8 mouse cellular contexts compared by ENCODE assay signal in genomic region chr9:41579107-41580014, GRCm38 (mm10).
A peak's percentile ranks its signal among the peaks of the same experiment; 100 is the strongest.
DNase-seq lines count a peak whose midpoint lies in the region; ATAC-seq lines count a peak whose summit lies in the region.

No protein-coding gene starts in this region.

- peak overlapping the region; percentile 56 for H3K4me2 ChIP-seq in intestine, embryonic 14.5 days (ENCODE audit: low read length)

- no peaks in the 10 kb centered on the region for H3K36me3 ChIP-seq in intestine, embryonic 14.5 days (ENCODE audit: control insufficient read depth, insufficient read depth, low read length)

- H3K27me3 ChIP-seq in intestine, embryonic 14.5 days (replicated peaks; ENCODE audit: control insufficient read depth, insufficient read depth, low read length) = no peaks in the 10 kb centered on the region

- ATAC-seq in intestine, embryonic 14.5 days (replicated peaks; ENCODE audit: low FRiP score, low TSS enrichment, low read depth) = peak; percentile 25

- WGBS in intestine, embryonic 14.5 days = 32% methylated on average over 12 of the region's 13 CpGs

- peak overlapping the region; percentile 85 for H3K4me3 ChIP-seq in intestine, embryonic 14.5 days (ENCODE audit: low read depth, low read length)

- H3K27ac ChIP-seq in intestine, embryonic 14.5 days (ENCODE audit: low read depth) = peak overlapping the region; percentile 94

- peak; percentile 25 for DNase-seq in ZHBTc4 (ENCODE audit: low read depth, low spot score)
- peak; percentile 90 for DNase-seq in embryo, embryonic 10.5 days (ENCODE audit: low spot score)
- peak; percentile 58 for DNase-seq in gastrocnemius, postnatal 14 days
- DNase-seq in intestine, embryonic 14.5 days (ENCODE audit: low spot score) = peak; percentile 69
- DNase-seq in left cerebral cortex, adult 18-20 months (ENCODE audit: low spot score in 2 of 2) = peak; percentile 56 to 71
- peak; percentile 58 to 61 for DNase-seq in lung, postnatal 4 days
- DNase-seq in skeletal muscle tissue, adult 2 months (ENCODE audit: low read depth, low spot score) = peak; percentile 61
- no peak for DNase-seq in spleen, postnatal 14 days (ENCODE audit: low spot score in 2 of 2)

- intact Hi-C loops in gastrocnemius, postnatal 14 days (cut with DNase I; ENCODE audit: low total_unique reads) = loop anchor here (5.0 to 10.0 kb wide), 3 partner anchors 95 to 373 kb away; no protein-coding TSS in a partner anchor

- 0 out of 2 replicates have a peak, but pooled peaks cover 3% of the 10 kb centered on the region for H3K4me1 ChIP-seq in intestine, embryonic 14.5 days (replicated peaks; ENCODE audit: control insufficient read depth, insufficient read depth, low read length)

- no peaks in the 10 kb centered on the region for H3K9me3 ChIP-seq in intestine, embryonic 14.5 days (ENCODE audit: control insufficient read depth, low read length)

- H3K9ac ChIP-seq in intestine, embryonic 14.5 days (ENCODE audit: low read length) = peak overlapping the region; percentile 93

Comparison
In these comparisons a context has a peak if more than half of its experiments do, and no peak if none do; other contexts are left out.
1. DNase-seq: peak in ZHBTc4 (single experiment), embryo, embryonic 10.5 days (single experiment), gastrocnemius, postnatal 14 days (single experiment), intestine, embryonic 14.5 days (single experiment), left cerebral cortex, adult 18-20 months (2 of 2), lung, postnatal 4 days (2 of 2) and skeletal muscle tissue, adult 2 months (single experiment); none in spleen, postnatal 14 days (0 of 2).